Mouse (Mus musculus) testis, adult 2 months (tissue): ENCODE data around the gene Psrc1. TPM values are rescaled to one million over a fixed set of nuclear protein-coding genes. Genes with fewer than 3 reads are reported as not detected.

Experiments
- H3K27ac ChIP-seq: fragments of 200-500 bp; 2 replicates; pipeline ENCODE4 v1.5.1; 2012; ENCODE audit warnings: low read depth, low read length; ENCODE audit not compliant: control insufficient read depth, insufficient read depth
- H3K27me3 ChIP-seq: fragments of 200-500 bp; 2 replicates; pipeline ENCODE4 v1.6.1; 2012; ENCODE audit warnings: mild to moderate bottlenecking, low read length, moderate library complexity; ENCODE audit not compliant: control insufficient read depth, insufficient read depth
- H3K36me3 ChIP-seq: fragments of 200-500 bp; 2 replicates; pipeline ENCODE4 v1.6.1; 2012; ENCODE audit warnings: mild to moderate bottlenecking, low read length; ENCODE audit not compliant: control insufficient read depth, insufficient read depth
- H3K4me1 ChIP-seq: fragments of 200-500 bp; 2 replicates; pipeline ENCODE4 v1.6.1; 2012; ENCODE audit warnings: low read length; ENCODE audit not compliant: control insufficient read depth, insufficient read depth
- H3K4me3 ChIP-seq: fragments of 200-500 bp; 2 replicates; pipeline ENCODE4 v1.5.1; 2012; ENCODE audit warnings: low read depth, mild to moderate bottlenecking, low read length, moderate library complexity, mixed read lengths; ENCODE audit not compliant: control insufficient read depth
- CTCF ChIP-seq: fragments of 200-500 bp; IDR thresholded peaks from 2 replicates; pipeline ENCODE4 v1.5.1; 2012; ENCODE audit warnings: low read depth, mild to moderate bottlenecking, inconsistent platforms, low read length, moderate library complexity; ENCODE audit not compliant: control insufficient read depth, insufficient read depth, insufficient replicate concordance
- POLR2A ChIP-seq: fragments of 200-500 bp; IDR thresholded peaks from 2 replicates; pipeline ENCODE4 v1.6.1; 2012; ENCODE audit warnings: low read depth, mild to moderate bottlenecking, inconsistent platforms, low read length, moderate library complexity; ENCODE audit not compliant: control insufficient read depth
- polyA plus RNA-seq: library from polyadenylated mRNA; depleted of rRNA; stranded (reverse); fragments of >200 nt; gene quantifications from 2 replicates; pipeline ENCODE4 v1.2.3, GENCODE M21; 2012

The Psrc1 gene
- polyA plus RNA-seq, 1 experiment = 1.1 TPM

DNA sequence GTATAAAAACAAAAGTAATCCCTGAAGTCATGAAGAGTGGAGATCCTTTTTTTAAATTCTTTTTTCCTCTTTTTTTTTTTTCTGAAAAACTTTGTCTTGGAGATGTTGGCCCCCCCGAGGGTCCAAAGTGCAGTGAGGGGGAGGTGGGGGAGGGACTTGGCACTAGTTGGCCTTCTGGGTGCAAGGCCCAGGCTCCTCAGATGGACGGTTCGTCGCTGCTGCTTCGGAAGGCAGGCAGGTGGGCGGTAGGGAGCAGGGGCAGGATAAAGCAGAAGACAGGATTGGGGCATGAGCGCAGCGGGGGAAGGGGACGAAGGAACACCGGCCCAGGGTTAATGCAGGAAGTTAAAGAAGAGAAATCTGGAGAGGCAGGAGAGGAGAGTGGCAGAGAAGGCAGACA, 8.7 kb downstream of the Psrc1 start:
- Histone ChIP-seq H3K36me3 (no peaks in the 10 kb centered on the region; the same call in 1 of the 2 replicates), H3K27ac (no peak overlapping the region), H3K27me3 (no peaks in the 10 kb centered on the region), H3K4me3 (no peak overlapping the region), H3K4me1 (peaks cover 2% of the 10 kb centered on the region; the same call in 1 of the 2 replicates)
- TF ChIP-seq CTCF (no peak), POLR2A (no peak)

DNA sequence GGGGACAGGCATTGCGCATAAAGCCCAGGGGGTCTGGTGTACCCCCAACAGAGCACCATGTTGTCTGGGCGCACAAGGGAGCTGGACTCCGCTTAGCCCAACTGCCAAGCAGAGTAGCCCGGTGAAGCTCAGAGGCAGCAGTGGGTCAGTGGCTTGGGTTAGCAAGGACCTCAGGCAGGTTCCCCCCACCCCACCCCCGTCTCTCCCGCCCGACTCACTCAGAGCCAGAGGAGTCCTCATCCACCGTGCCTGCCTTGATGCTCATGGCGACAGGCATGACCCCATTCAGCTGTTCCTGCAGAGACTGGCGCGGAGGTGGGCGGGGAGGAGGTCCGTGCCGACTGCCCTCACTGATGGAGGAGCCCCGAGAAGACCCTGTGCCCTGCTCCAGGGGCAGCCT, 9.2 kb downstream of the Psrc1 start:
- no peak overlapping the region for H3K27ac ChIP-seq
- H3K36me3 ChIP-seq = no peaks in the 10 kb centered on the region; the same call in 1 of the 2 replicates
- peaks cover 2% of the 10 kb centered on the region; the same call in 1 of the 2 replicates for H3K4me1 ChIP-seq
- H3K27me3 ChIP-seq = no peaks in the 10 kb centered on the region
- TF ChIP-seq CTCF (no peak), POLR2A (no peak)
- no peak overlapping the region for H3K4me3 ChIP-seq

DNA sequence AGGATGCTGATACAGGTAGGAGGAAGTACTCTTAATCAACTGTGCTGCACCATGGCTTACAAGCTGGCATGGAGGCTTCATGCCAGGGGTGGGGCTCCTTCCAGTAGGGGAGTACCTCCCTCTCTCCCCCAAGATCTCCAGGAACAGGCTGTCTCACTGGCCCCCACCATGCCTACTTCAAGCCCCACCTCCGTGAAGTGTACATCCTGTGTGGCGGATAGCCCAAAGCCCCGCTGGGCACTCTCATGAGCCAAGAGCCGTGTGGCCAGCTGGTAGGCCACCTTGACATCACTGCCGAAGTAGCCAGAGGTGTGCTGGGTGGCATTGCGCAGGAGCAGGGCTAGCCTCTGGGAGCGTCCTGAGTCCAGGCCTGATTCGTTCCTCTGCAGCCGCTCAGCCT, 14.6 kb downstream of the Psrc1 start:
- Histone ChIP-seq H3K4me3 (no peak overlapping the region), H3K27ac (no peak overlapping the region), H3K4me1 (no peaks in the 10 kb centered on the region), H3K36me3 (no peaks in the 10 kb centered on the region; the same call in 1 of the 2 replicates), H3K27me3 (no peaks in the 10 kb centered on the region)
- no peak for TF ChIP-seq POLR2A
- no peak for TF ChIP-seq CTCF

DNA sequence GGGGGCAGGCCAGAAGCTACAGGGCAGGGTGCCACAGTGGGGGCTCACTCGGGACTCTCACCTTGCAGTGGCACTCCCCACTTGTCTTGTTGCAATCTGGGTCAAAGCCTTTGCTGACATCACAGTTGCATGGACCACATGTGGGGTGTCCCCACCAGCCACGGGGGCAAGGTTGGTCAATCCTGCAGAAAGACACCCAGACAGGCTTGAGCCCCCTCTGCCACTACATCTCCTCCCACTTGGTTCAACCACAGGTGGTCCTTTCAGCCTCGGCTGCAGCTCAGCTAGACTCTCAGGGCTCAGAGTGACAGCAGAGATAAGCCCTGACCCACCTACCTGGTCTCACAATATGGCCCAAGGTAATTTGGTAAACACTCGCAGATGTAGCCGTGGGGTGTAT, 16.8 kb downstream of the Psrc1 start:
- Histone ChIP-seq H3K36me3 (no peaks in the 10 kb centered on the region), H3K27ac (no peak overlapping the region), H3K27me3 (no peaks in the 10 kb centered on the region), H3K4me3 (no peak overlapping the region), H3K4me1 (peaks cover 3% of the 10 kb centered on the region; the same call in 1 of the 2 replicates)
- no peak for TF ChIP-seq POLR2A

DNA sequence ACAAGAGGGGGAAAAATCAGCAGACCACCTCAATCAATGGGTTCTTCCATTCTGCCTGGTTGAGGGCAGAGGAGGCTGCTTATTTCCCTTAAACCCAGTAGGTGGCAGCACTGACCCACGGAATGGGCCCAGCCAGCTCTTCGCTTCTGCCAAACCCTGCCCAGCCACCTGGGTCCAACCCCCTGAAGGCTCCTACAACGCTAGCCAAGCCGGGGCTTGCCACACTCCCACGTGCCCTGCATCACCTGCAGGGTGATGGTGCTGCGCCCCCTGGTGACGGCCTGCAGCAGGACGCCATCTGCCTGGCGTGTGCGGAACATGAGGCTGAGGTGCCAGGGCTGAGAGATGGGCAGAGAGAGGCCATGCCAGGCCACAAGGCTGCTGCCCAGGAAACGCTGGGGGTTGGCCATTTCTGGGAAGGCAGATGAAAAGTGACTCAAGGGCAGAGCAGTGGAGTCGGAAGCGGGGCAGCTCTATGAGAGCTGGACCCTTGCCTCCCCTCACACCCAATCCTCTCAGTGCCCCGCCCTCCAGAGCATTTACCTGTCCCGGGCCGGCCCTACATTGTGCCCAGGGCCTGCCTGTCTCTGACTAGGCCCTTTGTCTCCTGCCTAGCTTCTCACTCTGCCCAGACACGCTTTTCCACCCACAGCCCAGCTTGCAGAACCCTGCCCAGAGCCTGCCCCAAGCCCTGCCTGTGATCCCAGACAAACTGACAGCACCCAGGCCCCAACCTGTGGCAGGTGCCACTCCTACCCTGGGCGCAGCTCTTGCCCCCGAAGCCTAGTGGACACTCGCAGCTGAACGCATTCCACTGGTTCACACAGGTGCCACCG, 18.3 kb downstream of the Psrc1 start:
- TF ChIP-seq POLR2A = no peak
- peak; percentile 84 for TF ChIP-seq CTCF
- Histone ChIP-seq H3K27ac (no peak overlapping the region), H3K4me1 (peaks cover 10% of the 10 kb centered on the region), H3K4me3 (no peak overlapping the region), H3K27me3 (no peaks in the 10 kb centered on the region), H3K36me3 (no peaks in the 10 kb centered on the region)

DNA sequence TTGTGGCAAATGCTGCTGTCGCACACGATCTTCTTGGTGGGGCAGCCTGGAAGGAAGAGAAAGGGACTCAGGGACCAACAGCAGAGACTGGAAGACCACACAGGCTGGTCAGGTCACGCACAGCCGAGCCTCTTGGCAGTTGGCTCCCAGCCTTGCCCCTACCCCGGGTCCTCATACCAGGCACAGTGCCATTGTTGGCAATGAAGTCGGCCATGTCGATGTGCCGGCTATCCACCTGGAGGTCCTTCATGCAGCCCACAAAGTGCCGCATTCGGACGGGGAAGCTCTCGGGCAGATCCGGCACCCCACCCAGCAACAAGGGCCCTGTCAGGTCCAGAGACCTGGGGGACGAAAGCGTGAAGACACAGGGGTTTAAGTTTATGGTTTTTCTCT, 18.9 kb downstream of the Psrc1 start:
- TF ChIP-seq POLR2A (no peak), CTCF (no peak)
- Histone ChIP-seq H3K4me1 (peaks cover 13% of the 10 kb centered on the region), H3K27ac (no peak overlapping the region), H3K4me3 (no peak overlapping the region), H3K27me3 (no peaks in the 10 kb centered on the region), H3K36me3 (no peaks in the 10 kb centered on the region)

DNA sequence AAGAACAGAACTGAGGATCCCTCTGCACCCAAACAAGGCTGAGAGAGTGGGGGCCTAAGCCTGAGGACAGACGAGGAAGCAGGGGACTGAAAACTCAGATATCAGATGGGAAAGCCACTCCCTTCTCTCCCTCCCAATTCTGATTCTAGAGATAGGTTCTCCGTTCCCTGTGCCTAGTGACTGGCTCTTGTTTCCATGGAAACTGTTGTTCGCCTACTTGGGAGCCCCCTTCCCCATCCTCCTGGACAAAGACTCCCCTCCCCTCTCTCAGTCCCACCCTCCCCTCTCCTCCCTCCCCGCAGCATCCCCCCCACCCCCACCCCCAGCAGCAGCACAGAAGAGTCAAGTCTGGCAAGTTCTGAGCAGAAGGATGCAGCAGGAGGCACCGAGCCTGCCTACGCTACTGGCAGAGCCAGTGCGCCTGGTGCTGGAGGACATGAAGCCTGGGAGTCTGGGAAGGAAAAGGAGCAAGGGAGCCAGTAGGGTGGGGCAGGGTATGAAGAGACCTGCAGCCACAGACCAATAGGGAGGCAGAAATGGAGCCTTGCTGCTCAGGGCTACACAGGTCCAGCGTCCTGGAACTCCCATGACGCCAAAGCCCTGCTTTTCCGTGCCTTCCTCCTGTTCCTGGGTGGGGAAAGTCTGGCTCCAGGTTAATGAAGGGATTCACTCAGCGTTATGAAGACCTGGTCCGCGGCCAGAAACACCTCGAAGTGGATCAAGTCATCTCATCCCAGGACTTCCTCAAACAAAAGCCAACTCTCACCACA, 22.1 kb downstream of the Psrc1 start:
- Histone ChIP-seq H3K4me3 (peak overlapping the region; percentile 68), H3K36me3 (no peaks in the 10 kb centered on the region), H3K27ac (no peak overlapping the region), H3K27me3 (no peaks in the 10 kb centered on the region), H3K4me1 (peaks cover 13% of the 10 kb centered on the region)
- no peak for TF ChIP-seq CTCF
- TF ChIP-seq POLR2A = no peak
